Mouse (Mus musculus) hindbrain, embryonic 16.5 days (tissue): ENCODE results near the gene Swap70. TPM values are rescaled to one million over a fixed set of nuclear protein-coding genes. Genes with fewer than 3 reads are reported as not detected.

ENCODE experiments used
- ATAC-seq: fragments of 200-750 bp; cut with Nextera tagmentation; 2 replicates; pipeline ENCODE4 v1.8.0; 2017; ENCODE audit warnings: moderate TSS enrichment, moderate library complexity
- H3K27ac ChIP-seq: fragments of 300-500 bp; sonication (generic); 2 replicates; pipeline ENCODE4 v1.5.1; 2014; ENCODE audit warnings: low read depth, mild to moderate bottlenecking, control low read depth, low read length, moderate library complexity
- H3K27me3 ChIP-seq: fragments of 300-500 bp; sonication (generic); replicated peaks from 2 replicates; pipeline ENCODE4 v1.6.1; 2014; ENCODE audit warnings: low read length; ENCODE audit not compliant: control insufficient read depth, insufficient read depth
- H3K36me3 ChIP-seq: fragments of 300-500 bp; sonication (generic); 2 replicates; pipeline ENCODE4 v1.6.1; 2014; ENCODE audit warnings: mild to moderate bottlenecking, low read length, moderate library complexity, mixed read lengths; ENCODE audit not compliant: control insufficient read depth, insufficient read depth
- H3K4me1 ChIP-seq: fragments of 300-500 bp; sonication (generic); 2 replicates; pipeline ENCODE4 v1.6.1; 2014; ENCODE audit warnings: low read depth, low read length; ENCODE audit not compliant: control insufficient read depth, insufficient read depth
- H3K4me2 ChIP-seq: fragments of 300-500 bp; sonication (generic); 2 replicates; pipeline ENCODE4 v1.6.1; 2014; ENCODE audit warnings: mild to moderate bottlenecking, low read length, control low read depth, moderate library complexity
- H3K4me3 ChIP-seq: fragments of 300-500 bp; sonication (generic); 2 replicates; pipeline ENCODE4 v1.5.1; 2014; ENCODE audit warnings: mild to moderate bottlenecking, low read length, control low read depth, moderate library complexity
- H3K9ac ChIP-seq: fragments of 300-500 bp; sonication (generic); 2 replicates; pipeline ENCODE4 v1.6.1; 2014; ENCODE audit warnings: low read depth, mild to moderate bottlenecking, control low read depth, low read length, moderate library complexity
- H3K9me3 ChIP-seq: fragments of 300-500 bp; sonication (generic); 2 replicates; pipeline ENCODE4 v1.6.1; 2014; ENCODE audit warnings: mild to moderate bottlenecking, low read length, moderate library complexity; ENCODE audit not compliant: control insufficient read depth
- WGBS: fragments of 180-500 bp; shearing (Covaris S2); extraction: QIAGEN DNeasy Blood & Tissue Kit; methylation state at CpG from one replicate; pipeline ENCODE4 v1.1.7; 2014; 5-methylcytosine and 5-hydroxymethylcytosine counted together
- polyA plus RNA-seq: library from polyadenylated mRNA; unstranded; fragments of >200 nt; fragmentation: Nextera tagmentation; extraction: Ambion mirVana; gene quantifications from 2 replicates; pipeline ENCODE4 v1.2.1, GENCODE M21; 2015

Gene Swap70
- polyA plus RNA-seq, 1 experiment from 2014 or later = 10.6 TPM

DNA sequence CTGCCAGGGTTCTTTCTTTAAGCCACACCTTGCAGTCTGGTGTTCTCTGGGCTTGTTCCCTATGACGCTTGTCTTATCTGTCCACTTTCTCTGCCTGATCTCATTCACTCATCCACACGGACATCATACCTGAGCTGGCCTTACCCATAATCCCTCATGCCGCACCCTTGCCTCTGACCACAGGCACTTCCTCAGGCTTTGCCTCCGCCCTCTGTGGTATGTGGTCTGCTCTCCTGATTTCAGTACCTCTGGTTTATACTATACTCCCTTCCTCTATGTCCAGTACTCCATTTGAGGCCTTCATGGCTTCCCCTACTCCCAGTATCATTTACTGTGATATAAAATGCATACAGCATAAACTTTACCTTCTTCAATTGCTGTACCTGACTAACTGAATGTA is 17.3 kb upstream of the Swap70 start:
- no peak overlapping the region for H3K4me3 ChIP-seq
- no peaks in the 10 kb centered on the region for H3K36me3 ChIP-seq
- peaks cover 5% of the 10 kb centered on the region for H3K9me3 ChIP-seq
- no peak for ATAC-seq
- 90% methylated on average over 4 of the region's 4 CpGs for WGBS
- H3K4me2 ChIP-seq = no peak overlapping the region
- H3K4me1 ChIP-seq = no peaks in the 10 kb centered on the region
- H3K27ac ChIP-seq = no peak overlapping the region
- no peak overlapping the region for H3K9ac ChIP-seq
- H3K27me3 ChIP-seq = no peaks in the 10 kb centered on the region

GRCm38 (mm10) chr7:110208341-110208740 is 13.2 kb upstream of the Swap70 start:
- WGBS = 89% methylated on average over 6 of the region's 6 CpGs
- Histone ChIP-seq H3K9ac (no peak overlapping the region), H3K4me2 (no peak overlapping the region), H3K4me3 (no peak overlapping the region), H3K27me3 (no peaks in the 10 kb centered on the region), H3K36me3 (no peaks in the 10 kb centered on the region), H3K9me3 (peaks cover 5% of the 10 kb centered on the region), H3K4me1 (no peaks in the 10 kb centered on the region), H3K27ac (no peak overlapping the region)
- ATAC-seq = no peak

DNA sequence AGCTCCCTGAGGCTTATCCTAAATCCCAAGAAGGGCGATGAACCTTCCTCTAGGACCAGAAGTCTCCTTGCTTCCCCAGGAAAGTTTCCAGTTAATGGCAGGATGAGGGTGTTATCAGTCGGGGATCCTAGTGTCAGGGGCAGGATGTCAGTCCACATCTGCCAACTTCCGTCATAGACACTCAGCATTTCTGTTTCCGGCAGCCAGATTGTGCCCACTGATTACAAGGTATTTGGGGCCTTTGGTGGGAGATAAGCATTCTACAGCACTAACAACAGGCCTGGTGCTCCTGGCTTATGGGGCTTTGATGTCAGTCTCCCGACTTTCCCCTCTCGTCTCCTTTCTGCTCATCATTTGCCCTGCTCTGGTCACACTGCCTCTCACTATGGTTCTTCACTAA is 12.1 kb upstream of the Swap70 start:
- 91% methylated on average over 6 of the region's 6 CpGs for WGBS
- Histone ChIP-seq H3K9me3 (peaks cover 5% of the 10 kb centered on the region), H3K4me2 (no peak overlapping the region), H3K4me1 (no peaks in the 10 kb centered on the region), H3K27me3 (no peaks in the 10 kb centered on the region), H3K9ac (no peak overlapping the region), H3K4me3 (no peak overlapping the region), H3K27ac (no peak overlapping the region), H3K36me3 (no peaks in the 10 kb centered on the region)
- ATAC-seq = no peak

- Histone ChIP-seq H3K4me1 (no peaks in the 10 kb centered on the region), H3K4me3 (no peak overlapping the region), H3K9ac (no peak overlapping the region), H3K4me2 (no peak overlapping the region), H3K27ac (no peak overlapping the region), H3K36me3 (no peaks in the 10 kb centered on the region), H3K27me3 (no peaks in the 10 kb centered on the region), H3K9me3 (peaks cover 5% of the 10 kb centered on the region)
- ATAC-seq = no peak
- WGBS = 91% methylated on average over 3 of the region's 3 CpGs
These were observed 10.5 kb upstream of the Swap70 start for GRCm38 (mm10) chr7:110211025-110211424.

DNA sequence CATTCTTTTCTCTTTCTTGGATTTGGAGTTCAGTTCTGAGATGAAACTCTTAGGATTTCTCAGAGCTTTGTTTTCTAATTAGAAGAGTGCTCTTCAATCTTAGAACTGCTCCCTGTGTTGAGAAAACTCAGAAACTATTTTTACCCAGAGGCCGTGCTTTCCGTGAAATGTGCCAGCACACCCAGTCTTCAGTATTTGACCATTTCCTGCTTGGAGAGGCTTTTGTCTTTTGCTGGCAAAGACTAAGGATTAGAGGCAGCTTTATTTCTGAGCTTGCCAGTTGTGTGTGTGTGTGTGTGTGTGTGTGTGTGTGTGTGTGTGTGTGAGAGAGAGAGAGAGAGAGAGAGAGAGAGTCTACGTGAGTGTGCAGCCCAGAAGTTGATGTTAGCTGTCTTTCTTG is 6.6 kb upstream of the Swap70 start:
- Histone ChIP-seq H3K27ac (no peak overlapping the region), H3K4me2 (no peak overlapping the region), H3K9me3 (no peaks in the 10 kb centered on the region), H3K4me3 (no peak overlapping the region), H3K27me3 (no peaks in the 10 kb centered on the region), H3K9ac (no peak overlapping the region), H3K36me3 (no peaks in the 10 kb centered on the region), H3K4me1 (no peaks in the 10 kb centered on the region)
- WGBS = 66% methylated on average over 3 of the region's 3 CpGs
- no peak for ATAC-seq

GRCm38 (mm10) chr7:110221051-110221585 is 393 bp upstream of the Swap70 start:
- Histone ChIP-seq H3K36me3 (no peaks in the 10 kb centered on the region), H3K4me1 (peaks cover 3% of the 10 kb centered on the region; the same call in 1 of the 2 replicates), H3K4me2 (peak overlapping the region; percentile 93), H3K9ac (peak overlapping the region; percentile 75), H3K27me3 (no peaks in the 10 kb centered on the region), H3K9me3 (no peaks in the 10 kb centered on the region), H3K4me3 (peak overlapping the region; percentile 55), H3K27ac (peak overlapping the region; percentile 44)
- 20% methylated on average over 8 of the region's 8 CpGs for WGBS
- ATAC-seq = peak; percentile 10; the same call in 1 of the 2 replicates

DNA sequence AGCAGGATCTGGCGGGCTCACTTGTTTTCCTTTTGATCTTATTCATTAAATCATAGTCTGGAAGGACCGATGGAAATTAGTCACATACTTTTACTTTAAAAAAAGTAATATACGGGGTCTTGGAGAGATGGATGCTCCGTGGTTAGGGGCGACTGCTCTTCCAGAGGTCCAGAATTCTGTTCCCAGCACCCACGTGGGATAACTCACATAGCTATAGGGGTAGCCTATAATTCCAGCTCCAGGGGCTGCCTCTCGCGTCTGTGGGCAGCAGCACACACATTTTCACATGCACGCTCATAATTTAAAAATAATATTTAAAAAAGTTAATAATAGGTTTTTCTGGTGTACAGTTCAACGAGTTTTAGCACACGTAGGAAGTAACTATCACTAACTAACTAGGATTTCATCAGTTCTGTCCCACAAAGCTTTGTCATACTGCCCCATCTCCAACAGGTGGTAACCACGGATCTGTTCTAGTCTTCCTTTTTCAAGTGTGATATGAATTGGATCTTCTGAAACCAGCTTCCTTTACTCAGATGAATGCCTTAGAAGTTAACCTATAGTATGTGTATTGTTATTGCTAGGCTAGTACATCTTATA is 1.2 kb downstream of the Swap70 start:
- H3K36me3 ChIP-seq = no peaks in the 10 kb centered on the region
- H3K4me3 ChIP-seq = peak overlapping the region; percentile 55
- H3K27ac ChIP-seq = no peak overlapping the region
- H3K9me3 ChIP-seq = no peaks in the 10 kb centered on the region
- H3K4me1 ChIP-seq = peaks cover 3% of the 10 kb centered on the region; the same call in 1 of the 2 replicates
- peak overlapping the region; percentile 93 for H3K4me2 ChIP-seq
- 18% methylated on average over 12 of the region's 12 CpGs for WGBS
- no peak for ATAC-seq
- H3K27me3 ChIP-seq = no peaks in the 10 kb centered on the region
- no peak overlapping the region for H3K9ac ChIP-seq

GRCm38 (mm10) chr7:110223727-110224510 is 2.4 kb downstream of the Swap70 start:
- Histone ChIP-seq H3K27ac (no peak overlapping the region), H3K4me1 (peaks cover 3% of the 10 kb centered on the region; the same call in 1 of the 2 replicates), H3K4me2 (no peak overlapping the region), H3K27me3 (no peaks in the 10 kb centered on the region), H3K9me3 (no peaks in the 10 kb centered on the region), H3K9ac (no peak overlapping the region), H3K4me3 (no peak overlapping the region), H3K36me3 (no peaks in the 10 kb centered on the region)
- no peak for ATAC-seq
- 71% methylated on average over 2 of the region's 2 CpGs for WGBS

DNA sequence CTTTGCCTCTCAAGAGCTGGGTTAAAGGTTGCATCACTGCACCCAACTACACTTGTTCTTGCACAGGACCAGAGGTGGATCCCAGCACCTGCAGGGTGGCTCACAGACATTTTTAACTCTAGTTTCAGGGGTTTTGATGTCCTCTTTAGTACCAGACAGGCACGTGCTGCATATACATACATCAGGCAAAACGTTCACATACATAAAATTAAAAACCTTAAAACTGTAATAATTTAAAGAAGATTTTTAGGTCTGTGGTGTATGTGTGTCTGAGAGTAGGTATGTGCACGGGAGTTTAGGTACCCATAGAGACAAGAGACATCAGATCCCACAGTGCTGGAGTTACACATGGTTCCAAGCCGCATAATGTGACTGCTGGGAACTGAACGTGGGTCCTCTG is 5.0 kb downstream of the Swap70 start:
- Histone ChIP-seq H3K27me3 (no peaks in the 10 kb centered on the region), H3K4me1 (peaks cover 3% of the 10 kb centered on the region; the same call in 1 of the 2 replicates), H3K4me3 (no peak overlapping the region), H3K4me2 (no peak overlapping the region), H3K36me3 (no peaks in the 10 kb centered on the region), H3K27ac (no peak overlapping the region), H3K9ac (no peak overlapping the region), H3K9me3 (no peaks in the 10 kb centered on the region)
- 96% methylated on average over 5 of the region's 5 CpGs for WGBS
- ATAC-seq = no peak
